Mouse (Mus musculus) thymus, adult 2 months (tissue): ENCODE measurements around the gene Emc9.

Experiments used
- CTCF ChIP-seq: fragments of 200-500 bp; IDR thresholded peaks from 2 replicates; pipeline ENCODE4 v1.5.1; 2012; ENCODE audit warnings: mild to moderate bottlenecking, control low read depth, low read length, moderate library complexity, borderline replicate concordance; ENCODE audit not compliant: control insufficient read depth, poor library complexity, insufficient read depth; ENCODE audit errors: extremely low read depth
- POLR2A ChIP-seq: fragments of 200-500 bp; IDR thresholded peaks from 2 replicates; pipeline ENCODE4 v1.6.1; 2012; ENCODE audit warnings: mild to moderate bottlenecking, low read length, control low read depth, moderate library complexity; ENCODE audit not compliant: control insufficient read depth, poor library complexity, insufficient read depth; ENCODE audit errors: extremely low read depth

- TF ChIP-seq CTCF, result no peak
- TF ChIP-seq POLR2A, result no peak
These were observed 9.8 kb downstream of the Emc9 start, which contains the start of gene Fitm1 for GRCm38 (mm10) chr14:55575302-55575701.
